Mouse (Mus musculus) CH12F3 (cell line): ENCODE results near the gene Crtc1.

ENCODE experiments used
- in situ Hi-C: fragments of 300-500 bp; cut with MboI; formaldehyde crosslinking; loops from 2 replicates; pipeline ENCODE4 v1.14.3; 2020; ENCODE audit warnings: low sequenced_read_pairs

Gene Crtc1

GRCm38 (mm10) chr8:70353194-70353817 is 86.1 kb downstream of the Crtc1 start, which contains the start of gene Upf1:
Upf1 (minus strand) TSS chr8:70353278.
- in situ Hi-C loops, result no loop called here

- in situ Hi-C loops, result no loop called here
Measured at GRCm38 (mm10) chr8:70352657-70353151, 86.7 kb downstream of the Crtc1 start.

DNA sequence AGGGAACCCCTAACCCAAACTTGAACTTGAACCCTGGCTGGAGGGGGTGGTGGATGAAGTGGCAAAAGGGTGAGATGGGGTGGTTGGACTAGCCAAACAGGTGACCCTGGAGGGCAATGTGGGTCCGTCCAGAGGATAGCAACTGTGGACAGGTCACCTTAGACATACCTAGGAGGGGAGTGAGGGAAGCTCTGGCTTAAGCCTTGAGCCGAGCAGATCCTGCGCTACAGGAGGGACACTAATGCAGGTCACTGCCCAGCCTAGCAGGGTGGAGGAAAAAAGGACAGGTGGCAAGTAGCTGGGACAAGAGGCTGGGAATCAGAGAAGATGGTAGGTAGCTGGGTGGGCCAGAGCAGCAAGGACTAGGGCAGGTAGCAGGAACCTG is 87.4 kb downstream of the Crtc1 start:
- in situ Hi-C loops, result no loop called here

GRCm38 (mm10) chr8:70351035-70351999 is 88.1 kb downstream of the Crtc1 start:
- in situ Hi-C loops, result no loop called here

GRCm38 (mm10) chr8:70347860-70348420 is 91.4 kb downstream of the Crtc1 start:
- in situ Hi-C loops, result no loop called here

DNA sequence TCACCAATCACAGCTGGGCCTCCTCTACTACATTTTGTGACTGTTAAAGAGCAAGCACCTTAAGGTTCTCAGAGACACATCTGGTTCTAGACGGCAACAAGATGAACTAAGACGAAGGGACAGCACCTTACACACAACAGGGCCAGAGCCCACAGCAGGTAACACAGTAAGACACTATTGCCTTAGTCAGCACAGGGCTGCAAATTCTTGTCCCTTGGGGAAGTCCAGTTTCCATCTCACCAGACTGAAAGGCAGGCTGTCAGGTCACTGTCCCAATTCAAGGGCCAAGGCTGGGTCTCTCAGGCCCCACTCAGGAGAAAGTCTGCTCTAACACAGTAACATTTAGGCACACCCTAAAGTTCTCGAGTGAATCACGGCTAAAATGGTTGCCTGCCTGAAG is 91.9 kb downstream of the Crtc1 start:
- in situ Hi-C loops, result no loop called here

GRCm38 (mm10) chr8:70344279-70344678 is 95.1 kb downstream of the Crtc1 start:
- in situ Hi-C loops, result no loop called here

DNA sequence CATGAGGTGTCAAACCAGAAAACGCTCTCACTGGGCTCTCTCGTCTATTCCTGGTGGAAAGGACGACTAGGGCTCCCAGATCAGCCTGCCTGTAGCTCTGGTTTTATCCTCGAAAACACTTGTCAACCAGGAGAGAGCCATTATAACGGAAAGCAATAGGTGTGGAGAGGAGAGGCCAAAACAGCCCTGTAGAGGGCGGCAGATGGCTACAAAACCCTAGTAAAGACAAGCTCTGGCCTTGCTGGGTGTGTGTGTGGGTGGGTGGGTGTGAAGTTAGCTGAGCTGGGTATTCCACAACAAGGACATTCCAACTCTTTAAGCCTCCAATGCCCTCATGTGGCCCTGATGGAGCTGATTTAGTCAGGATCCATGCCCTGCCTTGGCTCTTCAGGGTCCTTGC is 95.7 kb downstream of the Crtc1 start:
- in situ Hi-C loops, result no loop called here

DNA sequence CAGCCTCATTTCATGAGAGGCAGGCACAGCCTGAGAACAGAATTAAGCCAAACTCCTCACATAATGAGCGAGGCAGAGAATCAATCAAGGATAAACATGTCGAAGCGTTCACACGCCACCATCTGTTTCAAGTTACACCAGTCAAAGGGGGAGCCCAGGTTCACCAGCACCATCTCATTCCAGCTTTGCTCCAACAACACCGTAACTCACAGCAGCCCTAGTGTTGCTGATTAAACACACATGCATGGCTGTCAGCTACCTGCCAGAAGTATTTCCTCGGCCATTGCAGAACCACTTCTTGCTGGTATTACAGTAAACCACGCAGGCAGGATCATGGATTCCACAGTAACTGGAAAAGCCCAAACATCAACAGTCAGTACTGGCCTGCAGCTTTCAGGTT is 96.3 kb downstream of the Crtc1 start:
- in situ Hi-C loops, result no loop called here

DNA sequence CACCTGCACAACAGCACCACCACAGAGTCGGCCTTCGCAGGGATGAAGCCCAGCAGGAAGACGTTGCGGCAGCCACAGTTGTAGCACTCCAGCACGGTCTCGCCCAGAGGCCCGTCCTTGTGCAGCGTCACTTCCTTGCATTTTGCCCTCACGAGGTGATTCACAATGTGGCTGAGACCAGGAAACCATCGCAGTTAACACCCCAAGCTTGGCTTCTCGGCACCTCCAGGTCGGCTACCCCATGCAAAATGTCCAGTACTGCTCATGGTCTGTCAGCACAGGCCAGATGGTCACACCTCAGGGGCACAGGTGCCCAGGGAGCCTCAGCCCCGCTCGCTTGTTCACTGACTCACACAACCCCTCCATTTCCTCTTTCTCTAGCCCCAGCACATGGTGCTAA is 97.4 kb downstream of the Crtc1 start:
- in situ Hi-C loops, result no loop called here

GRCm38 (mm10) chr8:70340659-70341058 is 98.7 kb downstream of the Crtc1 start:
- in situ Hi-C loops, result no loop called here

- in situ Hi-C loops, result no loop called here
Measured at GRCm38 (mm10) chr8:70338931-70339330, 100.4 kb downstream of the Crtc1 start.

GRCm38 (mm10) chr8:70332878-70333202 is 106.5 kb downstream of the Crtc1 start:
- in situ Hi-C loops, result no loop called here
